Mouse (Mus musculus) layer of hippocampus, postnatal 25 days (tissue): ENCODE measurements around the gene Celf2. TPM values are rescaled to one million over a fixed set of nuclear protein-coding genes. Genes with fewer than 3 reads are reported as not detected.
A peak's percentile ranks its signal among the peaks of the same experiment; 100 is the strongest.

Source experiments
- DNase-seq, 2 experiments: peaks; one replicate each; pipeline ENCODE4 v3.0.0; 2022; ENCODE audit warnings: mixed read lengths in 2 of 2, low spot score in 1 of 2; ENCODE audit errors: extremely low spot score in 1 of 2
- total RNA-seq, 2 experiments: library from RNA; stranded (reverse); gene quantifications; 2 replicates each; pipeline ENCODE4 v1.2.3; 2021

Gene Celf2
- total RNA-seq, 2 experiments from 2014 or later, result 405 to 532 TPM

DNA sequence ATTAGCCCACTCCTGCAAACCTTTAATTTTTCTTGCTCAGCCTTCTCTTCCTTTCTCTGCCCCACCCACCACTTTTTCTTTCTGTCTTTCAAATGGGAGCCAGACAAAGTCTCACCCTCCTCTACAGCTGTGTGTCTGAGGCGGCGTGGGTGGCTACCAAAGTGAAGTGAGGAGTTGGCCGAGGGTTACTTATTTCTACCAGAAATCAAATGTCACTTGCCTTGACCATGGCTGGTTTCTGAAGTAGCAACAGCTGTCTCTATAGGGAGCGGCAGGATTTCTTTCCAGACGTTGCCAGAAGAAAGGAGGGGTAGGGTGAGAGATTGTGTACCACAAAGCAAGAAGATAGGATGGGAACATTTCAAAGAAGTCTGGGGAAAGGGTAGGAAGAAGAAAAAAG, 632.8 kb downstream of the Celf2 start:
- DNase-seq, result no peak

- DNase-seq, result no peak
Measured at GRCm38 (mm10) chr2:6875071-6875611, 634.2 kb downstream of the Celf2 start.

- DNase-seq, result no peak
Measured at GRCm38 (mm10) chr2:6874266-6874955, 635.0 kb downstream of the Celf2 start.

DNA sequence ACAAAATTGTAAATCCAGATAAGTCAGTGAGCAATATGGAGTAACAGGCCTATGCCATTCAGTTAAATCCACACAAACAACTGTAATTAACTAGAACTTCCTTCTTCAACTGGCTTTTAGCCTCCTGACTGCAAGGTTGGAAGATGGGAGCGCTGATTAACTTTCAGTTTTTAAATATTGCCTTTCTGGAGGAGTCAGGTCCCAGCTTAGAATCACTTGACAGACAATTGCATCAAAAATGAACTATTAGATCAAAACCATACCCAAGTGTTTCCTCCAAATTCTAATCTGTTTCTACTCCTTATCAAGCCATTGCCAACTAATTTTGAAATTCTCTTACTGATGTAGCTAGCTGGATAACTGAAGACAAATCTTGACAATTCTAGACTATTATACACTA, 635.7 kb downstream of the Celf2 start:
- no peak for DNase-seq

DNA sequence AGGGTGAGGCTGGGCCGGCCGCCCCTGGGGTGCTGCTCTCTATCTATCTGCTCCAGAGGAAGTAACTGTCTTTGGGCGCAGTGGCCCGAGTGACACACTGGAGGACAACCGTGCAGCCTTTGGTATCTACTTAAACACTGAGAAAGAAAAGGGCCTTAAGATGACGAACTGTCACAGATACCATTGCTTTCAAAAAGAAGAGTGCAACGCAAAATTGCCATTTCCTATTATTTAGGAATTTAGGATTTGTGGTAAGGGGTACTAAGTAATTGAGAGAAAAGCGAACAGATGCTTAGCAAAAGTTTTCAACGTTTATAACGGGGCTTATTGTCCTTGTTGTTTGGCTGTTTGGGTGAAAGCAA, 636.5 kb downstream of the Celf2 start:
- DNase-seq, result no peak

- DNase-seq, result peak; percentile 57
Measured at GRCm38 (mm10) chr2:6872131-6872893, 637.1 kb downstream of the Celf2 start.

DNA sequence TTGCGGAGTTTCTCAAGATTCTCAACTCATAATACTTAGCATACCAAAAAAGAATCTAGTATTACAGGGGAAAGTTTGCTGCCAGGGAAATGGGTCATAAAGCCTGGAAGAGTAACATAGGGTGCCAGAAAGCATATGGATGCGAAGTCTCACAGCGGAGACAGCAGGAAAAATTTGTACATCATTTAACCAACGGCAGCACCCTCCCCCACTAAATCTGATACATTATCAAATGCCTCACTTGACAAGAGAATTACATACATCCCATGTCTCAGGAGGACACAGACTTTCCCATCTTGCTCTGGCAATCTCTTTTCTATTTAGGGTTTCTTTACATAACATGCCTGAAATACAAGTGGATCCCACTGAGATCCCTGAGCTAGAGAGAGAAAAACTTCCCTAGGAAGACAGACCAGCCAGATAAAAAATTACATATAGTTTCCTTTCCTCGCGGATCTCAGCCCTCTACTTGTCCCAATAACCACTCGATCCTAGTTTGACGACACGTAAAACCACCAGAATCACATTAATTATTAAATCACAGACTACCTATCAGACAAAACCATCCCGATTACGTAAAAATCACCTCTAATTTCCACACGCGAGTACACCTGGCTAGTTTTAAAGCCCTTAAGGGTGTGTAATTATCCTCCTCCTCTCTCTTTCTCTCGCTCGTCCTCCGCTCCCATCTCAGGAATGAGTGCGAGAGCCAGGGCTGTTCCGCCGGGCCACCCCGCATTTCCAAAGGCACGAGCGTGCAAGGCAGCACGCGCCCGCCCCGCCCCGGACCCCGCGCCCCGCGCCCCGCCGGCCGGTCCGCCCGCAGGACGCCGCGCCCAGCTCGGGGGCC, 637.9 kb downstream of the Celf2 start:
- DNase-seq, result no peak

GRCm38 (mm10) chr2:6869956-6870710, 639.2 kb downstream of the Celf2 start:
- DNase-seq, result no peak

DNA sequence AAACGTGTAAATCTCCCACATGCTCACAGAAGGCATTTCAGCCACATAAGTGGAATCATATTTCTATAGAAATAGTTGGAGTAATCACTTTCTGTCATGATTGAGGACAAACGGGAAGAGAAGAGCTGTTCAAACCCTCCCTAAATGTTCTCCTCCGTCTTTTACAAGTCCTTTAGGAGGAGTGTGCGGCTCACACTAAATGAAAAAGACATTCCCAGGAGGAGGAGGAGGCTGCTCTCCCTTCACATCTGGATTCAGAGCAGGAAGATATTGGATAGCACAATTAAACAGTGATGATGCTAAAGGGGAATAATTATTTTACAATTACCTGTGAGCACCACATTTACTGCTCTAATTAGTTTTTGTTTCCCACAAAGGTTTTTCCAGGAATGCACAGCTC, 642.1 kb downstream of the Celf2 start:
- DNase-seq, result no peak

- DNase-seq, result no peak
Measured at GRCm38 (mm10) chr2:6865785-6866184, 643.6 kb downstream of the Celf2 start.

- DNase-seq, result no peak
Measured at GRCm38 (mm10) chr2:6850102-6850644, 659.2 kb downstream of the Celf2 start.

DNA sequence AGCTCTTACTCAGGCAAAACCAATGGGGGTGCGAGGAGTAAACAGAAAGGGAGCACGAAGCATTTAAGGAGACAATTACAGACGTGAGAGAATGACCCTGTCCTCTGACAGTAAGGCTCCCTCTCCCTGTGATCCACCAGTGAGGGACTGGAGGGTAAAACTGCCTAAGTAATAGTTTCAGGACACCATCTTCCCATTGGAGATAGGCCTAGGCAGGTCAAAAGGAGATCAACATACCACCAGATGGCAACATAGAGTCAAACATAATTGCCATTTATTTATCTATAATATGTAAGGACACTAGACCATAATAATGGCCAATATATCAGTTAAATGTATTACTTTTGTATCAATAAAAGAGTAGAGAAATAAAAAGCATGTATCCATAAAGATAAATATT, 660.0 kb downstream of the Celf2 start:
- DNase-seq, result no peak

DNA sequence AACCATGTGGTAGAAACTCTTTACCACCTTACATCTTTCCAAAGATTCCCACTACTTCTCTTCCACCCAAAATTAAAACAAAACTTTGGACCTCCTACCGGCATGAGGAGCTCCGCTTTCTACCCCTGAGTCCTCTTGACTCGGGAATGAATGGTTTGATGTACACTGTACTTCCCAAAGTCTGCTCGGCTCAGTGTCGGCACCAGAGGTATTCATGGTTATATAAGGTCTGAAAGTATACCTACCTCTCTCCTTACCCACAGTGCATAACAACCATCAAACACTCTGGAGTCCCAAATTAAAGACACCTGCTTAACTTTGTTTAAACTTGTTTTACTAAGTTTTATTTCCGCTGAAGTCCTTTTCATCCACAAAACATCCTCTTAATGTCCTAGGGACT, 679.3 kb downstream of the Celf2 start:
- DNase-seq, result no peak

DNA sequence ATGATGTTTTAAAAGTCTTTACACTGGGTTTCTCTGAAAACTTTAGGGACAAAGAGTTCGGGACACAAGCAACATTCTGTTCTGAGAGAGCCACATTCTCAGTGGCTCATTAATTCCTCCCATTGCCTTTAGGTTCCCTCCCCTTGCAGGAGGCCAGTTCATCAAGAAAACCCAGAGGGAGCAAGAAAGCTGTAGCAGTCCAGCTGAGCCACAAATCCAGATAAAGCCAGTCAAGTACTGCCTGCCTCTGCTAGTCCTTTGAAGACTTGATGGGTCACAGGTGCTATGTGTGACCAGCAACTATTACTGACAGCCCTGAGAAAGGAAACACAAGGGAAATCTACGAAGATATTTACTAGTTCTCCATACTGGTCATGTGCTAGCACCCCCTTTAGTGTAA, 681.8 kb downstream of the Celf2 start:
- no peak for DNase-seq

DNA sequence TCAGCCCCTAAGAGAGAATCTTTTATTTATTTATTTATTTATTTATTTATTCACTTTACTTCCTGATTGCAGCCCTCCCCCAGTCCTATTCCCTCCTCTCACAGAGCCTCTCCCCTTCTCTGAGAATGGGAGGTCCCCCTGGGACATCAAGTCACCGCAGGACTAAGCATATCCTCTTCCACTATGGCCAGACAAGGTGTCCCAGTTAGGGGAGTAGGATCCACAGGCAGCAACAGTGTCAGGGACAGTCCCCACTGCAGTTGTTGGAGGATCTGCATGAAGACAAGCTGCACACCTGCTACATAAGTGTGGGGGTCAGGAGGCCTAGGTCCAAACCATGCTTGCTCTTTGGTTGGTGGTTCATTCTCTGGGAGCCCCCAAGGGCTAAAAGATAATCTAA, 686.3 kb downstream of the Celf2 start:
- DNase-seq, result no peak

DNA sequence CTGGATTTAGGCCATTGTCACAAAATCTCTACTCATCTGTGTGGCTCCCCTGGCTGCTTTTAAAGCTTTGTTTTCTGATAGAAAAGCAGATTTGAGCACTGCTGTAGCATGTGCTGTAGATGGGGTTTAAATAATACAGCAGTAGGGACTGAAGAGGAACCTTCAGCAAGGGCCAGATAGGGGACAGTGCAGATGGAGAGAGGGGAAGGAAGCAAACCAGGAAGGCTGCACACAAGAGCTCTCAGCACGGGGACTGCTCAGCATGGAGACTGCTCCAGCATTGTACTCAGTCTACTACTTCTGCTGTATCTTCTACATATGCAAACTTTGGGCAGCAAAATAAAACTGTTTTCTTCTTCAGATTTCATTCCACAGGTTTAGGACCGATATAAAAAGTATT, 687.8 kb downstream of the Celf2 start:
- no peak for DNase-seq

GRCm38 (mm10) chr2:6815281-6815680, 694.1 kb downstream of the Celf2 start:
- DNase-seq, result no peak

GRCm38 (mm10) chr2:6808736-6809135, 700.6 kb downstream of the Celf2 start:
- no peak for DNase-seq

DNA sequence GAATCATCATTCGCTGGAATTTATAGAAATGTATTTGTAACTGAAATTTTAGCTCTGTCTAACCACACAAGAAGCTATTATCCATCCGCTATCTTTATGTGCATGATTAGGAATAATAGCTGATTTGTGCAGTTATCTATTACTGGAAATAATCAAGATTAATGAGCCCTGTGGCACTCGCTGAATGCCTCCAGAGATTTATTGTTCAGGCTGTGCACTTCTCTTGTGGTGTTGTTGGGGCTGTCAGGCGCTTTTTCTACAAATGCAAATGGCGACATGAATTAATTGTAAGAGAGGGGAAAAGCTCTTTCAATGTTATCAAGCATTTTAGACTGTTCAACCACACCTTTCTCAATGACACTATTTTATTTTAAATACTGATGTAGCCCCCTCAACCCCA, 712.6 kb downstream of the Celf2 start:
- no peak for DNase-seq

DNA sequence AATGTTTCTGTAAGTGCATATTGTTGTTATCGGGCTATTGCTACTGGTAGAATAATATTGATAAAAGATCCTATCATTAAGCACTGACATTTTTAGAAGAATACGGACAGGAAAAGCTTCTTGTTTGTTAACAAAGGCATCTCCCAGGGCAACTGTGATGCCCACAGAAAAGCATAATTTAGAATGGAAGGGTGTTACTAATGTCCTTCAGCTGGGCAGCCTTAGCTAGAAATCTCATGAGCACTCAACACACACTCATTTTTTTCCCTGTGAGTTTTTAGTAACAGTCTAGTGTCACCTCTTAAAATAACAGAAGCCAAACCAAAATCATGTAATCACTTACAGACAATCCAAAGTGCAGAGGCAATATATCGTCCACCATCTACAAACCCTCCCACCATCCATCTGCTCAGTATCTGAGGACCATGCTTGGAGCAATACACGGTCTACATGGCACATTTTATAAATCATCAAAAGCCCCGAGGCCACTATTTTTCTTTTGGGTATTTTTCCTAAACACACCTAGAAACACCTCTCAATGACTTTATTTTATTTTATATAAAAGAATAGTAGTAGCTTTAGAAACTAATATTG, 713.3 kb downstream of the Celf2 start:
- DNase-seq, result no peak
